Mouse (Mus musculus): ENCODE measurements around the gene Syne2. TPM values are rescaled to one million over a fixed set of nuclear protein-coding genes. Genes with fewer than 3 reads are reported as not detected.

Gene Syne2
- polyA plus RNA-seq, 1 experiment from 2014 or later: 108 TPM

DNA sequence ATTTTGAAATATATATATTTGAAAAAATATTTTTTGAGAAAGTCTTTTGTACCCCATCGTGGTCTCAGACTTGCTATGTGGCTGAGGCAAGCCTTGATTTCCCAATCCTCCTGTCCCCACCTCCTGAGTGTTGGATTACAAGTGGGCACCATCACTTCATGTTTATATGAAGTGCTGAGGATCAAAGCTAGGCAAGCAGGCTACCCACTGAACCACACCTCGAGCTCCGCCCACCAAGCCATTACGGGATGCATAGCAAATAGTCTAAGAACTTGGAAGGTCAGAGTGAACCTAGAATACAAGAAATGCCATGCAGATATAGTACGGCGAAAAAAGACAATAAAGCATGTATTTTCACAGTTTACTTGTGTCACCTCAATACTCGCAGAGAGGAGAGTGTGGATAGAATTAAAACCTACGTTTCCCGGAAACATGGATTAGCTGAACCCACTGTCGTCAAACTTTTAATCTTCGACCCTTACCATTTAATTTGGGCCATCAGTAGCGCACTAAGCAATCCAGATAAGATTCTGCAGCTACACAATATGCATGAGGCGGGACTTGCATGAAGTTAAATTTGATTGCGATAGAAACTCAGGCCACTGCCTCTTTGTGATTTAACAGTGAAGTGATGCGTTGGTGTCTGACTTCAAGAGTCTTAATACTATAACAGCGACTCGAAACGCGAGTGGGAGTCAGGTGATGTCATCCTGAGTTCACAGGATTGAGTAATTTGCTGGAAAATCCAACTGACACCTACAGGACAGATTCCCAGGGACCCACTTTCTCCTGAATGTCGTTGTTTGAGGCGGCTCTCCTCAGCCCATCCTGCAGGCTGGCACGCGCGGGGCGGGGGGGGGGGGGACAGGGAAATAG lies 715 bp upstream of the Syne2 start:
- Histone ChIP-seq H3K4me1 (peaks cover 52% of the 10 kb centered on the region), H3K9me3 (peaks cover 1% of the 10 kb centered on the region; the same call in 1 of the 2 replicates), H3K27ac (peak overlapping the region; percentile 99), H3K36me3 (replicated peaks) (0 out of 2 replicates have a peak, but pooled peaks cover 7% of the 10 kb centered on the region), H3K4me3 (peak overlapping the region; percentile 96), H3K27me3 (ENCODE audit: poor library complexity, severe bottlenecking) (peaks cover 22% of the 10 kb centered on the region)
- no peak for DNase-seq (ENCODE audit: extremely low spot score, low spot score)
- WGBS: 14% methylated on average over 25 of the region's 25 CpGs

DNA sequence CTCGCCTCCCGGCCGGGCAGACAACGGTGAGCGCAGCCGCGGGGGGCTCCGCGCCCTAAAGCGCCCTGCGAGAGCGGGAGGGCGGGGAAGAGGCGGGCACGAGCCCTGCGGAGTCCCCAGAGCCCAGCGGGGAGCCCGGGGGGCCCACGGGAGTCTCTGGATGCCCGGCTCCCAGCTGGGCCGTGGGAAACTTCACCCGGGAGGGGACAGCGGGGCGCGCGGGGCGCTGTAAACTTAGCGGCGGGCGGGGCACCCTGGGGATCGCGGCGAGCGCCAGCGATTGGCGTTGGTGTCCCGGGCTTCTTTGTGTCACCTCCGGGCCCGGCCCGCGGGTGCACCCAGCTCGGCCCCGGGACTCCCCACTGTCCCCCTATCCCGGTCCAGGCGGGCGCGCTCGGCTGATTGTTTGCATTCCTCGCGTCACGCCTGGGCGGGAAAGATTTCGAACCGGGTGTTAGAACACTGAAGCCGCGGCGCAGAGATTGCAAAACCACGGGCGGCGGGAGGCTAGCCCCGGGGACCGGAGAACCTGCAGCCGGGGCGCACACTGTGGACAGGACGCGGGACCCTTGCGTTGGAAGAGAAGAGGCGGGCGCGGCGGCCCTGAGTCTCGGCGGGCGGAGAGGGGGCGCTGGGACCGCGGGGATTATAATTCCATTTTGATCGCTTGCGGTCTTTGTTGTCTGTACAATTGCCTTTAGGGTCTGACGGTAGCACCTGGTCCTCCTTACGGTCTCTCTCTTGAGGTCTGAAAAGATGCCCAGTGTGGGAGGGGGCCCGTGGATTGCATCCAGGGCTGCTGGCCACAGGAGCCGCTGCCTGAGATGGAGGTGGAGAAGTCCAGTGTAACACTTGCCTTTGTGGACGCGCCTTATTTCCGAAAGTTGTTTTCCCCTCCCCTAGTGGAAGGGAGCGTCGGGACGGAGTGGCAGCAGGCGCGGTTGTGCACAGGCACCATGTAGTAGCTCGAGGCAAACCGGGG lies 810 bp downstream of the Syne2 start:
- under 1% methylated on average over 92 of the region's 93 CpGs for WGBS
- peaks cover 22% of the 10 kb centered on the region for H3K27me3 ChIP-seq (ENCODE audit: poor library complexity, severe bottlenecking)
- H3K9me3 ChIP-seq: no peaks in the 10 kb centered on the region
- H3K4me1 ChIP-seq: peaks cover 57% of the 10 kb centered on the region
- H3K4me3 ChIP-seq: peak overlapping the region; percentile 96
- DNase-seq (ENCODE audit: extremely low spot score, low spot score): peak; percentile 66
- 0 out of 2 replicates have a peak, but pooled peaks cover 7% of the 10 kb centered on the region for H3K36me3 ChIP-seq (replicated peaks)
- H3K27ac ChIP-seq: peak overlapping the region; percentile 99

DNA sequence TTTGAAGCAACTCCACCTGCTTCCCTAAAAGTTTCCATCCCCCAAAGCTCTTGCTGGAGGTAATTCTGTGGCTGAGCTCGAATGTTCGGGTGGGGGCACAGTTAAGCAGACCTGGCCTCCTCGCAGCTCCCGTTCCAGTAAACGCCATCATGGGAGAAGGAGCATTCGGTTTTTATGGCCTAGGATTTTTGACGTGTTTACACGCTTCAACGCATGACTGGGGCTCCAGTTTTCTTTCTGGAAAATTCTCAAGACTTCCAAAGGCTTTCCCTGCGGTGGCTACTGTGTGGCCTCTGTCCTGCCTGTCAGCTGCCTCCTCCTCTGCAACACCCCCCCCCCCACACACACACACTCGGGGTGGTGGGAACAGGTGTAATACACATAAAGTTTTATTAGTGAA lies 1.5 kb downstream of the Syne2 start:
- Histone ChIP-seq H3K27me3 (ENCODE audit: poor library complexity, severe bottlenecking) (peaks cover 22% of the 10 kb centered on the region), H3K9me3 (no peaks in the 10 kb centered on the region), H3K4me3 (peak overlapping the region; percentile 96), H3K27ac (peak overlapping the region; percentile 99), H3K36me3 (replicated peaks) (0 out of 2 replicates have a peak, but pooled peaks cover 7% of the 10 kb centered on the region), H3K4me1 (peaks cover 57% of the 10 kb centered on the region)
- 17% methylated on average over 11 of the region's 11 CpGs for WGBS
- DNase-seq (ENCODE audit: extremely low spot score, low spot score): peak; percentile 26

DNA sequence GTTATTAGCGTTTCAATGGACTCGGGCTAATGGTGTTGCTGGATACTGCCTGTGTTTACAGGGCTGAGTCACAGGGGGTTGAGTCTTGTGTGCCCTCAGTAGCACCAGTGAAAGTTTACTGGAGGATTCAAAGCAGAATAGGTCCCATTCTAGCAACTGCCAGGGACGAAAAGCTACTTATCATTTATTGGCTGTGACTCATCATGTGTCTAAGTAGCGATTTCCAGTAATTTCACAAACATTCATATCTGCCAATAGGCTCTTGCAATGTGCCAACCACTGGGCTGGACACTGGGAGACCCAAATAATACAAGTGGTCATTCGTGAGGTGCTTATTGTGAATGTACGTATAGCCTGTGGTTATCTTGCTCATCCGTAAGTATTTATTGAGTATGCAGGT lies 2.3 kb downstream of the Syne2 start:
- DNase-seq (ENCODE audit: extremely low spot score, low spot score): no peak
- Histone ChIP-seq H3K4me1 (peaks cover 57% of the 10 kb centered on the region), H3K4me3 (peak overlapping the region; percentile 96; the same call in 1 of the 2 replicates), H3K36me3 (replicated peaks) (0 out of 2 replicates have a peak, but pooled peaks cover 7% of the 10 kb centered on the region), H3K27me3 (ENCODE audit: poor library complexity, severe bottlenecking) (peaks cover 21% of the 10 kb centered on the region), H3K27ac (no peak overlapping the region), H3K9me3 (no peaks in the 10 kb centered on the region)
- 84% methylated on average over 7 of the region's 7 CpGs for WGBS

GRCm38 (mm10) chr12:75822122-75822521 lies 4.2 kb downstream of the Syne2 start:
- Histone ChIP-seq H3K27ac (0 out of 2 replicates have a peak overlapping the region, but pooled peaks have one; percentile 27), H3K9me3 (no peaks in the 10 kb centered on the region), H3K27me3 (ENCODE audit: poor library complexity, severe bottlenecking) (peaks cover 8% of the 10 kb centered on the region), H3K4me1 (peaks cover 61% of the 10 kb centered on the region), H3K4me3 (no peak overlapping the region), H3K36me3 (replicated peaks) (0 out of 2 replicates have a peak, but pooled peaks cover 7% of the 10 kb centered on the region)
- no peak for DNase-seq (ENCODE audit: extremely low spot score, low spot score)
- WGBS: 64% methylated on average over 6 of the region's 6 CpGs

DNA sequence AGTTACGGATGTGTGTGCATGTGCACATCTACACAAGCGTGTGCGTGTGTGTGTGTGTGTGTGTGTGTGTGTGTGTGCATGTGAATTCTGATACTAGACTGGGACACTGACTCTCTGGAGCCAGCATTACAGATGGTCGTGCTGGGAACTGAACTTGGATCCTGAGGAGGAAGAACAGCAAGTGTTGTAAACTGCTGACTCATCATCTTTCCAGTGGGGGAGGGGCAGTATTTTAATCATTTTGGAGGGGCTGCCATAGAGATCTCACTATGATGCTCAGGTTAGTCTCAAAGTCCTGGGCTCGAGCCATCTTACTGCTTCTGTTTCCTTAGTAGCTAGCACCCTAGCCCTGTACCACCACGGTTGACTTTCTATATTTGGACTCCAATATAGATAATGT lies 5.5 kb downstream of the Syne2 start:
- H3K4me3 ChIP-seq: no peak overlapping the region
- no peak overlapping the region for H3K27ac ChIP-seq
- 89% methylated on average over 6 of the region's 6 CpGs for WGBS
- H3K27me3 ChIP-seq (ENCODE audit: poor library complexity, severe bottlenecking): no peaks in the 10 kb centered on the region
- H3K9me3 ChIP-seq: no peaks in the 10 kb centered on the region
- no peak for DNase-seq (ENCODE audit: extremely low spot score, low spot score)
- peaks cover 11% of the 10 kb centered on the region; the same call in 1 of the 2 replicates for H3K36me3 ChIP-seq (replicated peaks)
- H3K4me1 ChIP-seq: peaks cover 62% of the 10 kb centered on the region

GRCm38 (mm10) chr12:75825458-75825857 lies 7.5 kb downstream of the Syne2 start:
- Histone ChIP-seq H3K27ac (no peak overlapping the region), H3K27me3 (ENCODE audit: poor library complexity, severe bottlenecking) (no peaks in the 10 kb centered on the region), H3K4me1 (peaks cover 50% of the 10 kb centered on the region), H3K36me3 (replicated peaks) (peaks cover 20% of the 10 kb centered on the region), H3K9me3 (no peaks in the 10 kb centered on the region), H3K4me3 (no peak overlapping the region)
- 95% methylated on average over 7 of the region's 7 CpGs for WGBS
- no peak for DNase-seq (ENCODE audit: extremely low spot score, low spot score)

DNA sequence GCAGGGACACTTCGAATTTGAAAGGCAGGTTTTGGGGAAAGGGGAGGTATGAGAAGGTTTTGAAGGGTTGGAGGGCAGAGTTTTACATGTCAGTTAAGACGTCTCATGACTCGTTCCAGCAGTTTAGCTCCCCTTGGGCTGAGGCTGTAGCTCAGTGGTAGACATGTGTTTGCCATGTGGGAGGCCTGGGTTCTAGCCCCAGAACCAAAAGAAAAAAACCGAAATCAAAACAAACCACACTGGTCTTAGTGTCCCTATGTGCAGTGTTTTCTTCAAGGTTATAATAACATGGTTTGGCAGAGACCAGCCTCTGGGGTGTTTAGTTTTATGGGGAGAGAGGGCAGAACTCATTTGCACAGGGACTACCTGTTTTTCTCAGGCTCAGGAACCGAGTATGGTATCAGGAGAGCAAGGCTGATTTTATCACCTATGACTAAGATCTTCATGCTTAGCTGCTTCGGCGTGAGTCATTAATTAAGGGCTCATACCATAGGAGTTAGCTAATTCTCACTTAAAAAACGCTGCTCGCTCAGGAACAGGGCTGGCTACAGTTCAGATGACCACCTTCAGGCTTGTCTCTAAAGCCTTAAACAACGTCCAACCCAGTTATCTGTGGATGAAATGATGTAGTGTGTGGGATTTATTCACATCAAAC lies 8.9 kb downstream of the Syne2 start:
- Histone ChIP-seq H3K27me3 (ENCODE audit: poor library complexity, severe bottlenecking) (no peaks in the 10 kb centered on the region), H3K36me3 (replicated peaks) (peaks cover 25% of the 10 kb centered on the region), H3K4me3 (no peak overlapping the region), H3K27ac (no peak overlapping the region), H3K9me3 (no peaks in the 10 kb centered on the region), H3K4me1 (peaks cover 36% of the 10 kb centered on the region)
- 81% methylated on average over 10 of the region's 10 CpGs for WGBS
- no peak for DNase-seq (ENCODE audit: extremely low spot score, low spot score)

- no peak for DNase-seq (ENCODE audit: extremely low spot score, low spot score)
- Histone ChIP-seq H3K4me3 (no peak overlapping the region), H3K4me1 (peaks cover 29% of the 10 kb centered on the region), H3K27ac (no peak overlapping the region), H3K36me3 (replicated peaks) (peaks cover 25% of the 10 kb centered on the region), H3K27me3 (ENCODE audit: poor library complexity, severe bottlenecking) (no peaks in the 10 kb centered on the region), H3K9me3 (no peaks in the 10 kb centered on the region)
- WGBS: 91% methylated on average over 15 of the region's 15 CpGs
Observed at GRCm38 (mm10) chr12:75827751-75828150, 9.8 kb downstream of the Syne2 start.

GRCm38 (mm10) chr12:75829616-75830015 lies 11.7 kb downstream of the Syne2 start:
- no peak for DNase-seq (ENCODE audit: extremely low spot score, low spot score)
- Histone ChIP-seq H3K36me3 (replicated peaks) (peaks cover 25% of the 10 kb centered on the region), H3K4me1 (peaks cover 47% of the 10 kb centered on the region), H3K4me3 (no peak overlapping the region), H3K27ac (no peak overlapping the region), H3K9me3 (no peaks in the 10 kb centered on the region), H3K27me3 (ENCODE audit: poor library complexity, severe bottlenecking) (no peaks in the 10 kb centered on the region)
- 90% methylated on average over 5 of the region's 5 CpGs for WGBS

DNA sequence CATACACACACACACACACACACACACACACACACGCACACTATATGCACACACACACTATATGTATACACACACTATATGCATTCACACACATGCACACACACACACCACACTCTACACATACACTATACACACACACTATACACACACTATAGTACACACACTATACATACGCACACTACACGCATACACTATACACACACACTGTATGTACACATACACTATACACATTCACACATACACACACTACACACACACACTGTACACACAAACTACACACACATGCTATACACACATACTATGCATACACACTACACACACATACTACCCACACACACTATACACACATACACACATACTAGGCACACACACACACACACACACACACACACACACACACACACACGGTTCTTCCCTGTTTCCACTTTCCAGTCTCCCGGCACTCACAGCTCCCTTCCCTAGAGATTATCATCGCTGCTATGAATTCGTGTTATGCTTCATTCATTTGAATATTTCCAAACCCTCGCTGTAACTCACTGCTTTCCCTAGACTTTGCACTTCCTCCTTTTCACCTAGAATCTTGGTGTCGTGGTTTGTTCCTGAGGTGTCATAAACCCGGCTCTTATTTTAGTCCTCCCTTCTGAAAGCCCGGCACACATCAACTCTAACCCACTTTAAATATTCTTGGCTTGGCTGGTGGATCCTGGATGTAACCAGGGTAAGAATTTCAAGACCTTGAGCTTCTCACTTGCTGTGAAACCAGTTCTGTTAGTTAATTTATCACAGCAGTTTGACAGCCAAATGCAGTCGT lies 15.4 kb downstream of the Syne2 start:
- Histone ChIP-seq H3K9me3 (no peaks in the 10 kb centered on the region), H3K27ac (no peak overlapping the region), H3K36me3 (replicated peaks) (peaks cover 22% of the 10 kb centered on the region), H3K4me1 (peaks cover 57% of the 10 kb centered on the region), H3K4me3 (no peak overlapping the region), H3K27me3 (ENCODE audit: poor library complexity, severe bottlenecking) (no peaks in the 10 kb centered on the region)
- 85% methylated on average over 12 of the region's 12 CpGs for WGBS
- no peak for DNase-seq (ENCODE audit: extremely low spot score, low spot score)

Measured in forebrain, embryonic 10.5 days (tissue).